Mouse (Mus musculus) ovary, adult 18-20 months (tissue): ENCODE data around the gene Ahnak.
"Not testable (repeated sequence)": the region's sequence is repeated elsewhere in the genome, so short reads cannot be mapped to it uniquely, and the experiment has no call there.

Source experiments
- DNase-seq: peaks from one replicate; pipeline ENCODE4 v3.0.0; 2022; ENCODE audit warnings: low spot score, mixed read lengths

Ahnak gene

DNA sequence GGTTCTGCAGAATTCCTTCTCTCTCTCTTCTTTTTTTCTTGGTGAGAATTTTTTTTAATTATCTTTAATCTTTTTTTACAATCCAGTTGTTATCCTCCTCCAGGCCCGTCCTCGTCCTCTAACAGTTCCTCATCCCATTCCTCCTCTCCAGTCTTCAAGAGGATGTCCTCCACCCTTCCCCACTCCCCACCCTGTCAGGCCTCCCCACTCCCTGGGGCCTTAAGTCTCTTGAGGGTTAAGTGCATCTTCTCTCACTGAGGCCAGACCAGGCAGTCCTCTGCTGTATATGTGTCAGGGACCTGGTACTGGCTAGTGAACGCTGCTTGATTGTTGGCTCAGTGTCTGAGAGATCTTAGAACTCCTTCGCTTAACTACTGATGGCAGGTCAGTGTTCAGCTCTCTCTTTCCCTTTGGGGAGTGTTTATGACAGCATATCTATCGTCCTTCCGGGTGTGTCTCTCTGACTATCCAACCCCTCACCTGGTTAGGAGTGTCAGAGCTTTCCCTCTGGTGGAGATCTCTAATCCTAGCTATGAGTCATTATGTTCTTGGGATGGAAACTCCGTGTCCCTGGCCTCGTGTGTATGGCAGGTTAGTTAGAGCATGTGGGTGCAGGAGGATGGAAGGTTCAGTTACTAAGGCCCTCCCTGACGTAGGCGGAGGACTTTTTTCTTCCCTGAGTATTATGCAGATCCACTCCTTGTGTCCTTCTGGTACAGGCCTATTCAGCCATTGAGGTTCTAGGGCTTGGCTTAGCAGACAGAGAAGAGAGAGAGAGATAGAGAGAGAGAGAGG, 5.9 kb downstream of the Ahnak start:
- no peak for DNase-seq

DNA sequence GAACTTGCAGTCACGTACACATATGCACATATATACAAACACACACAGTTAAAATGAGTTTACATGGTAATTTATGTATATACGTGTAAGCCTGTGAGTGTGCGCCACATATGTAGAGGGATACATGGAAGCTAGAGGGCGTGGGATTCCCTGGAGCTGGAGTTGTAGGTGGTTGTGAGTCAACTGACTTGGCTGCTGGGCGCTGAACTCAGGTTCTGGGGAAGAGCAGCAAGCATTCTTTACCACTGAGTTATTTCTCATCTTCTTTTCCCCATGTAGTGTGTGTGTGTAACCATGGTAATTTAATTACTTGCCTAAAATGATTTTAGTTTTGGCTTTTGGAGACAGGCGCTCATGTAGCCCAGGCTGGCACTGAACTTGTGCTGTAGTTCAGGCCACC, 7.5 kb downstream of the Ahnak start:
- no peak for DNase-seq

DNA sequence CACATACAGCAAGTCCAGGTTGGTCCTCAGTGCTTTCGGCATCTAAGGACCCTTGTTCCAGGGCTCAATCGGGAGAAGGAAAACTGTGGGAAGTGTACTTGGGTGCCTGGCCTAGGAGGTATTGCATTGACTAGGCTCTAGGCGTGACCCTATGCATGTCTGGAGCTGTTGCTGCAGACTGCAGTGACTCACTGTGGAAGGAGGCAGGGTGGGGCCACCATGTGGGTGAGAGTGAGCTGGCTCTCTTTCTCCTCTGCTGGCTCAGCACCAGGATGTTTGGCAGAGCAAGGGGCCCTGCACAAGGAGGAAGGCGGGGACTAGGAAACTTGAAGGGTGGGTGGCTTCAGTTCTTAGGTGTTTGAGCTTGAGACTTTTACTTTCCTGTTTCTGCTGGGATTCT, 8.5 kb downstream of the Ahnak start:
- DNase-seq, result peak; percentile 84

DNA sequence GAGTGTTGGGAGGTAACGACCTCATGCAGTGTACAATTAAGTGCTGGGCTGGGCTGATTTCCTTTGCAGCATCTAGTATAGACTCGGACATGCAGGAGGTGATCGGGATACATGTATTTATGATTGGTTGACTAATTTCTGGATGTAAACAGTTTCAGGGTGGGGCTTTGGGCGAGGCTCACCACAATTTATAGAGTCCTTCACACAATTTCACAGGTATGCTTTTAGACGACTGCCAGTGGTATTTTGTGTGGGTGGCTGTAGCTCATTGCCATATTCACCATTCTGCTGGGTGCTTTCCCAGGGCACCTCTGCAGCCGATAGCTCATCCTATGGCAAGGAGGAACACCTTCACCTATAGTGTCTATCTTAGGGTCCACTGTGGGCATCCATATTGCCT, 9.5 kb downstream of the Ahnak start:
- no peak for DNase-seq

DNA sequence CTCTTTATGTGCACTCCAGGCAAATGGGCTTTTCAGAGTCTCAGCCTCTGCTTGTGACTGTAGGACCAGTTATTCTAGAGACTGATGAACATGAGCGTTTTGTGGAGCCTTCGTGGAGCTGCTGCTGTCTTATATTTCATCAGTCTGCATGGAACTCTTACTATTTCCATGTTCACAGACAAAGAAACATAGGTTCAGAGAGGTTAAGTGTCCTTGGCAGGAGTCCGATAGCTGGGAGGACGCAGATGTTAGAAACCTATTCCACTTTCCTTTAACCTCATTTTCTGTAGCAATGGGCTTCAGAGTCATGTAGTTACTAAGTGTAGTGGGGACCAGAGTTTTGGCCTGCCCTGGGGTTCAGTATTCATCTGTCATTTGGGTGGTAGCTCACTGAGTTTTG, 10.1 kb downstream of the Ahnak start:
- DNase-seq, result no peak

DNA sequence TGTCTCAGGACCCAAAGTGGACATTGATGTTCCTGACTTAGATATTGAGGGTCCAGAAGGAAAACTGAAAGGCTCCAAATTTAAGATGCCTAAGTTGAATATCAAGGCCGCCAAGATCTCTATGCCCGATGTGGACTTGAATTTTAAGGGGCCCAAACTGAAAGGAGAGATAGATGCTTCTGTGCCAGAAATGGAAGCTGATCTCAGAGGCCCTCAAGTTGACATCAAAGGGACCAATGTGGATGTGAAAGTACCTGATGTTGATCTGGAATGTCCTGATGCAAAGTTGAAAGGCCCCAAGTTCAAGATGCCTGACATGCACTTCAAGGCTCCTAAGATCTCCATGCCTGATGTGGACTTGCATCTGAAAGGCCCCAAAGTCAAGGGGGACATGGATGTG, 17.8 kb downstream of the Ahnak start:
- DNase-seq, result not testable (repeated sequence)

DNA sequence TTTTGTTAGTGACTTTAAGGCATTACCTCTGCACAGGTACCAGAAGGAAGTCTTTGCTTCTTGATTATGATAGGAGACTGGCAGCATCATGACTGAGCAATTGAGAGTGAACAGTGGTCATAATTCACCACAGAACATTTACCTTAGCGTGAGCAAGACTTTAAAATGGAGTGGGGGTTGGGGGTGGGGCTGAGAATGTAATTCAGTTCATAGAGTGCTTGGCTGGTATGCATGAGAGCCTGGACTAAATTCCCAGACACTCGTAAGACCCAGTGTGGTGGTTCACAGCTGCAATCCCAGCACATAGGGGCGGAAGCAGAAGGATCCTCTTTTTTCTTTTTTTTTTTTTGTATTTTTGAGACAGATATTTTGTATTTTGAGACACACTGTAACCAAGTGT, 30.2 kb downstream of the Ahnak start:
- no peak for DNase-seq

DNA sequence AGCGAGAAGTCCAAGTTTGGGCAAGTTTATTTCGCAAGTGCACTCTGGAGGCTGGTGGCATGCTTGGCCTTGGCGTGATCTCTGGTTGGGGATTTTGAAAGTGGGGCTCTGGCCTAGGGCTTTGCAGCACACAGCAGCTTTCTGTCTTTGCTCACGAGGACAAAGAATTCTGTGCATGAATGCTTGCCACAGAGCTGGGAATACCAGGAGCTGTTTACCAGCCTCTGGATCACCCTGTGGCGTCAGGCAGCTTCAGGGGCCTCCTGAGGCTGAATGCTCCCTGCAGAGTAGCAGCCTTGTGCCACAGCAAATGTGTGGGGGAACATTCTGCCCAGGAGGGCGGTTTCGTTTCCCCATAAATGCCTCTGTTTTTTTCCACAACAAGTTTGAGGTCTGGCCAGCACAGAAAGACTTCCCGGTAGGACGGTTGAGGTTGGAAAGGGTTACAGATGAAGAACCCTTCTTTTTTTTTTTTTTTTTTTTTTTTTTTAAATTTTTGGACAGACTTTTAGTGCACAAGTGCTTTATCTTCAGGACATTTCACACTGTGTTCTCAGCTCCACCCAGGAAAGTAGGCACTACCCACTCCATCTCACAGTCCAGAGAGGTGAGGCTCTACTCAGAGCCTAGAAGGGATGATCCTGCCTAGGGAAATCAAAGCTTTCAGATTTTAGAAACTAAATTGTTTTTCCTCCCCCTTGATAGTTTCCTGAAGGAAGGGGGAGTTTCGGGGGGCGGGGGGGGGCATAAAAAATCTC, 34.1 kb downstream of the Ahnak start:
- DNase-seq, result peak; percentile 70

DNA sequence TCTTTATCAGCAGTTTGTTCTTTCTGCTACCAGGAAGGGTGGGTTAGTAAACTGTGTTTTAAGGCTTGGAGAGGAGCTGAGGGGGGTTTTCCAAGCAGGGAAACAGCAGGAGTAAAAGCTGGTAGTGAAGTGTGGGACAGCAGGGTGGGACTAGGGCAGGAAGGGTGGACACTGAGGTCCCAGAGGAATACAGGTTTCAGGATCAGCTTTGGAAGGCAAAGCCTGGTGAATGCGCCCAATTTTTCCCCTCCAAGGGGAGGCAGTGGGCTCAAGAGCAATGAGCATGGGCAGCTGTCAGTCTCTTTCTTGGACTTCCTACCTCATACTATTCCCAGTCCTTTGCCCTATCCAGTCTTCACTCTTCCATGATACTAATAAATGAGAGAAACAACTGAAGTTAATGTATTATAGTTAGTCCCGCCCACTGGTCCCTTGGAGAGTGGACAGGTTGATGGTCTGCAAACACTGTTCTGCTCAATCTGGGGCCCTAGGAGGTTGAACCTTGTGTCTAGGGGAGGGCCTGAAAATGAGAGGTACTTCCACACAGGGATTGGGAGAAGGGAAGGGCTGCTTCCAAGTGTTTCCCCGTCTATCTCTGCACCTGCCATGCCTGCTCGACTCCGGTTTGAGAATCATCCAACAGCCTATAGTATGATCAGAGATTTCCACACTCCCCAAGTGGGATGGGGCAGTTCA, 36.6 kb downstream of the Ahnak start:
- no peak for DNase-seq

DNA sequence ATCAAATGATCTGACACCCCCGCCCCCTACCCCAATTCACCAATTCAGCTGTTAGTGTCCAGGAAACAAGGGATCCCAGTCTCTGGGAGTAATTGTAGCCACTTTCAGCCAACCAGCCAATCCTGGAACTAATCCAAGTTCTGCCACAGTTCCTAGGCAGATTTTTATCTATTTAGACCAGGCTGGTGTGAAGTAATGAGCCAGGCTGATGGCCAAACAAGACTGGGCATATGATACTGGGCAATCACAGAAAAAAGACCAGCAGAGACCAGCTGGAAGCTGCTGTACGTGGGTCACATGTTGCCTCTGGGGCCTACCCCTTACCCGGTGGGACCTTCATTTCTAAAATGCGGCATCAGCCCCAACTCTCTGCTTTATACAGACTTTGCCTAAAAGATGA, 37.5 kb downstream of the Ahnak start:
- DNase-seq, result no peak

DNA sequence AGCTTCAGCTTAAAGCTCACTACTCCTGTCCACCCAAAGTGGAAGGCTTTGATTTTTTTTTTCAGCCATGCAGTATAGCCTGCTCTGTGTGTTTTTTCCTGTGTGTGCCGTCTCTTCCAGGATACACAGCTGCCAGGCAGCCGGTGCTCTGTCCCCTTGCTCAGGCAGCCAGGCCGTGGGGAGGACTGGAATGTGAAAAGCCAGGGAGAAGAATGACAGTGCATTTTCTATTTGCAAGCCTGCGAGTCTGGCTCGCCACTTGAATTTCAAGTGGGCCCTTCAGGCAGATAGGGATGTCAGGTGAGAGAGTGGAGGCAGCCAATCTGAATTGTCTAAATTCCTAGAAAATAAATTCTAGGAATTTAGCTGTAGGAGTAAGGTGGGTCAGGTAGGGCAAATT, 38.7 kb downstream of the Ahnak start:
- DNase-seq, result no peak

DNA sequence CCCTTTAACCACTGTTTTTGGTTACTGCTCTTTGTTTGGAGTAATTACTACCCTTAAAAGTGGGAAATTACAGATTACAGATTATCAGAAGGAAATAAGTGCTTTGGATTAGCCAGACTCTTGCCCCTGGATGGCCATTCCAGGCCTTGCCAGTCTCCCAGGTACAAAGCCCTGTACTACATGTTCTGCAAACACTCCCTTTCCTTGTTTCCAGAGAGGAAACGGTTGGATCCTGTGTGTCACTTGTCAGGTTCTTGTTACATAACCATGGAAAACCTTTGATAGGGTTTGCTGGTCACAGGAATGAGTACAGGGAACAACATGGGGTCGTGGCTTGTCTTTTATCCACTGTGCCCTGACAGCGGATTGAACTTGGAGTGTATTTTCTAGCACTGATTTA, 39.3 kb downstream of the Ahnak start:
- no peak for DNase-seq

DNA sequence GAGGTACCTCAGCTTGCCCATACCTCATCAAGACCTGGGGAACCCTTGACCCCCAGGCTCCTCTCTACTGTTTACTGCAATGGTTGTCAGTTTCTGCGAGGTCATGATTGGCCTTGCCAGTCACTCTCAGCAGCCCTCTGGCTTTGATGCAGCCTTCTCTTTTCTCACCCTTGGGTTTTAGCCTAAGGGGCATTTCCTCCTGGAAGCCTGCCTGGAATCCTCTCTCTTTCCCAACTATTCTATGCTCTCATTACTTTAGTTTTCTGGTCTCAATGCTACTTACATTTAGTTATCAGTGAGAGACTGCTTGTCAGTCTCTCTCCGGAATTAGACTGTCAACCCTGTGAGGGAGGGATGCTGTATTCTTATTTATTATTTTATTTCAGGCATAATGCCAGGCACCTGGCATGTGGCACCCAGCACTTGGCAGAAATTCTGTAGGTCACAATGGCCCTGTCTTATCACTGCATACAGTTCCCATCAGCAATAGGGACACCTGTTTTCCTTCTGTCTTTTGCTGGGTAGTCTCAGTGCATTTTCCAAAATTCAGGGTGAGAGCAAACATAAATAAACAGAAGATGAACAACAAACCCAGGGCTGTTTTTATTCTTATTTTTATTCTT, 40.7 kb downstream of the Ahnak start:
- DNase-seq, result no peak

DNA sequence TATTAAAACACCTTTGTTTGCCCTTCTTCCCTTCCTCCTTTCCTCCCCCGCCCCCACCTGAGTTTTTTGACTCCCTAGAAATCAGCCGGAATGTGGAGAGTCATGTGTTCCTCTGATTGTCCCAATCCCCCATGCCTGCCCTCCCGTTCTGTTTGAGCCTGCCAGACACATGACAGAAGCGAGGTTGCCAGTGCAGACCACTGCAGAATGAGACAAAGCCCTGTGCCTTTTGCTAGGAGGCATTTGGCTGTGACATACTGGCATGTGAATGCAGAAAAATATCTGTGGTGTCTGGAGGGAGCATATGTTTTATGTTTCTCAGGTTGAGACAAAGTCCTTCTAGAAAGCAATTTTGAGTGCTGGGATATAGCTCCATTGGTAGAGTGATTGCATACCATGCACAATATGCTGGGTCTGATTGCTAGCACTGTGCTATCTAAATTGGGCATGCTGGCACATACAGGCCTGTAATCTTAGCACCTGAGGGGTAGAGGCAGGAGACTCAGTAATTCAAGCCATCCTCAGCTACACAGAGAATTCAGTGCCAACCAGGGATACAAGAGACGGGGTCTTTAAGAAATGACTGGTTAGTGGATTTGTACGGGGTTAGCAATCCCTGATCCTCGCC, 43.5 kb downstream of the Ahnak start:
- DNase-seq, result no peak

DNA sequence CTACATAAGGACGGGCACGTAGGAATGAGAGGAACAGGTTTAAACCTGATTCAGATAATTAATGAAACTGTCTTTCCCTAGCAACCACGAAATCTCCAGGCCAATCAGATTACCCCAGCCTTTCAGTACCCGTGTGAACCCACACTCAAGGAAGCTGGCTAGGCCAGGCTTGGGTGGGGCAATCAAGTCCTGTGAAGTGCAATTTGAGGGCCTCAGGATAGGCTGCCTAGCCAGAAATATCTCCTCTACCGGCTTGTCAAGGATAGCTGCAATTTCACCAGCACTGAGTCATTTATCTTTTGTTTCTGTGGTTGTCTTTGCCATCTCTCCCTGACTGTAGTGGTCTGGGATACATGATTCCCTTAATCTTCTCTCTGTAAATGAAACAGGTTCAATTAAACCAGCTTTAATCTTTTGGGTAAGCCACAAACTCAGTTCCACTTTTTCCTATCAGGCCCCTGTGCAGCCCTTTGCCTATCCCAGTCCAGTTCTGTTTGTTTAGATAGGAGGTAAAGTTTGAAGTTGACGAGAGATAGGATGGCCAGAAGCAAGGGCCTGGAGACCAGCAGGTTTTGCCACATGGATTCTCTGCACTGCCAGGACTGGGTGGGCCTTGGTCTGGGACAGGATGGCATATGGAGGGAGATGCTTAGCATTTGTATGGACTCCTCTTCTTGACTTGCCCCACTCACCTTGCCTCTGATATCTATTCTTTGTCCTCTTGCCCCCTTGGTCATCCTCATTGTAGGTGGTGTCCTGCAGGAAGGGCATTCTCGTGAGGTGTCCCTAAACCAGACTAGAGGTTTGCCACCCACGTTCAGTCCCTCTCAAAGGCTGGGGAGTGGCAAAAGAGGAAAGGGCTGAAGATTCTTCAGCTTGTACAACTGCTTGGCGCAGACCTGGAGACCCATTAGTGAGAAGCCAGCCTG, 44.6 kb downstream of the Ahnak start:
- DNase-seq, result no peak

DNA sequence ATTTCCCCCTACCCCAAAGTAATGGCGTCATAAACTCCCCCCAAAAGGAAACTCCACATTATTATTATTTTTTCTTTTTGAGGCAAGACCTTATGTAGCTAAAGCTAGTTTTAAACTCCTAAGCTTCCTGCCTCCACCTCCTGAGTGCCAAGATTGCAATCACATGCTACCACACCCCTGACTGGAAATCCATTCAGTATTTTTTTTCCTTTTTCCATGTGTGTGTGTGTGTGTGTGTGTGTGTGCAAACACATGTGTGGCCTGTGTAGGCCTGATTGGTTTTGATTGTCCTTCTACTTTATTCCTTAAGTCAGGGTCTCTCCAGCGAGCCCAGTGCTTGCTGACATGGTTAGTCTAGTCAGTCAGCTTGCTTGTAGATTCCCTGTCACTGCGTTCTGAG, 45.4 kb downstream of the Ahnak start:
- no peak for DNase-seq

DNA sequence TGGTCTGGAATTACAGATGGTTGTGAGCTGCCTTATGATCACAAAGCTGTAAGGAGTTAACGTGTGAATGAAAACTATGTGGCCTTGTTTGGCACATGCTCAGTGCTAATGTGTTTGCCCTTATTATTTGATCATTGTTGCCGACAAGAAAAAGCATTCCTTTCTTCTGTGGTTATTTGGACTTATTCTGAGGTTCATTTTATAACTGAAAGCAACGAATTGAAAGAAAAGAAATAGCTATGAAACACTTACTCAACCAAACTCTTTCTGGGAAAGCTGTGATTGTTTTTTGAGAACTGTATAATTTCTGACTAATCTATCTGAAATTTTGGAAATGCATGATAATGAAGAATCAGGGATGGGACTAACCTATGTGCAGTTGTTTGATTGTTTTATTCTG, 46.0 kb downstream of the Ahnak start:
- DNase-seq, result no peak

DNA sequence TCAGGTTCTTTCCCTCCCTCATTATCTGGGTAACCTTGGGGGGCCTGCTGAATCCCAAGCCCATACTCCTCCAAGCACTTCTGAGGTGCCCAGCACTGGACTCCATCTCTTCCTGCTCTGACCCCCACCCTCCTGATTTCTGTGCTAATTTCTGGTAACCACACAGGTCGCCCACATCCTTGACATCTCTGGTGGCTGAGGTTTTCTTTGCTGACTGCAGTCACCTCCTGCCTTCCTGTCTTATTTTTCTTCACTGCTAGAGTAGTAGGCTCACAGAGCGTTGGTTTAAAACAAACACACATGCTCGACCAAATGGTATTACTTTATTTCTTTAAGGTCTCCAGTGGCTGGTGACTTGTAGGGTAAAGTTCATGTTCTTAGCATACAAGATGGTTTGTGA, 49.1 kb downstream of the Ahnak start:
- no peak for DNase-seq

DNA sequence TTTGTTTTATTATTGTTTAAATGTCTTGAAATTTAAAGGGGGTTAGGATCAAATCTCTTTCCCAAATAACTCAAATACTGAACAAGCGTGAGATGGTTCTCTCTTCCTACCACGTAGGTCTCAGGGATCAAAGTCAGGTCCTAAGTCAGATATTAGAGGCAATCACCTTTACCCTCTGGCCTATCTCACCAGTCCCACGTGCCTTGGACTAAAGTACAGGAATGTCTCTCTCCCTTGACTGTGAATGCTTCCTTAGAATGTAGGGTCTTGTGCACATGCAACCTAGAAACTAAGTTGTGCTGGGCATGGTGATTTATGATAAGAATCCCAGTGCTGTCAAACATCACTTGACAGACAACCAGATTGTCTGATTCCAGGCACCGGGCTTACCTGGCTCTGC, 50.2 kb downstream of the Ahnak start:
- DNase-seq, result no peak

DNA sequence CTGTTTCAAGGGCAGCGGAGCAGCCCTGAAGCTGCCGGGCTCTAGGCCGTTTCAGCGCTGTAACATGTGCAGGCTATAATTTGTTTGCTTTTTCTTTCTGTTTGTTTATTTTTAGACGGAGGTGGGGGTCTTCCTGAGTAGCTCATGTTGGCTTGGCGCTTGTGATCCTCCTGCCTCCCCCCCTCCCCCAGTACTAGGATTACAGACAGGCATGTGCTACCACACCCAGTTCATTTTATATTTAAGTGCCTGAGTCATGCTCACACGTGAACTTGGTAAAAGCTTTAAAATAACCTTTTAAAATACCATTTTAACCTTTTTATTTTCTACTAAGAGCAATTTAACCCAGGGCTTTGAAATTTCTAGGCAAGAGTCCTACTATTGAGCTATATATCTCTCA, 50.8 kb downstream of the Ahnak start:
- no peak for DNase-seq

DNA sequence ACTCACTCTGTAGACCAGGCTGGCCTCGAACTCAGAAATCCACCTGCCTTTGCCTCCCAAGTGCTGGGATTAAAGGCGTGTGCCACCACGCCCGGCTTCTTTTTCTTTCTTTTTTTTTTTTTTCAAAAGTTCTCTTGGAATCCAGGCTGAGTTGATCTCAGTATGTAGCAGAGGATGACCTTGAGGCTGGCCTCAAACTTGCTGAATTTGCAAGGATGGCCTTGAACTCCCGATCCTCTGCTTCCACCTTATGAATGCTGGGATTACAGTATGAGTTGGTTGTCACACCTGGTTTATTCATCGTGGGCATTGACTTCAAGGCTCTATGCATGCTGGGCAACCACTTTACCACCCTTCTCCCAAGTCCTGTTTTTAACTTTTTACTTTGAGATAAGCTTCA, 51.6 kb downstream of the Ahnak start:
- no peak for DNase-seq
